Mouse (Mus musculus) hindbrain, embryonic 16.5 days (tissue): Measurements from ENCODE around the gene Nol3. TPM values are rescaled to one million over a fixed set of nuclear protein-coding genes. Genes with fewer than 3 reads are reported as not detected.

ENCODE experiments used
- ATAC-seq: fragments of 200-750 bp; cut with Nextera tagmentation; 2 replicates; pipeline ENCODE4 v1.8.0; 2017; ENCODE audit warnings: moderate TSS enrichment, moderate library complexity
- H3K27ac ChIP-seq: fragments of 300-500 bp; sonication (generic); 2 replicates; pipeline ENCODE4 v1.5.1; 2014; ENCODE audit warnings: low read depth, mild to moderate bottlenecking, control low read depth, low read length, moderate library complexity
- H3K27me3 ChIP-seq: fragments of 300-500 bp; sonication (generic); replicated peaks from 2 replicates; pipeline ENCODE4 v1.6.1; 2014; ENCODE audit warnings: low read length; ENCODE audit not compliant: control insufficient read depth, insufficient read depth
- H3K36me3 ChIP-seq: fragments of 300-500 bp; sonication (generic); 2 replicates; pipeline ENCODE4 v1.6.1; 2014; ENCODE audit warnings: mild to moderate bottlenecking, low read length, moderate library complexity, mixed read lengths; ENCODE audit not compliant: control insufficient read depth, insufficient read depth
- H3K4me1 ChIP-seq: fragments of 300-500 bp; sonication (generic); 2 replicates; pipeline ENCODE4 v1.6.1; 2014; ENCODE audit warnings: low read depth, low read length; ENCODE audit not compliant: control insufficient read depth, insufficient read depth
- H3K4me2 ChIP-seq: fragments of 300-500 bp; sonication (generic); 2 replicates; pipeline ENCODE4 v1.6.1; 2014; ENCODE audit warnings: mild to moderate bottlenecking, low read length, control low read depth, moderate library complexity
- H3K4me3 ChIP-seq: fragments of 300-500 bp; sonication (generic); 2 replicates; pipeline ENCODE4 v1.5.1; 2014; ENCODE audit warnings: mild to moderate bottlenecking, low read length, control low read depth, moderate library complexity
- H3K9ac ChIP-seq: fragments of 300-500 bp; sonication (generic); 2 replicates; pipeline ENCODE4 v1.6.1; 2014; ENCODE audit warnings: low read depth, mild to moderate bottlenecking, control low read depth, low read length, moderate library complexity
- H3K9me3 ChIP-seq: fragments of 300-500 bp; sonication (generic); 2 replicates; pipeline ENCODE4 v1.6.1; 2014; ENCODE audit warnings: mild to moderate bottlenecking, low read length, moderate library complexity; ENCODE audit not compliant: control insufficient read depth
- WGBS: fragments of 180-500 bp; shearing (Covaris S2); extraction: QIAGEN DNeasy Blood & Tissue Kit; methylation state at CpG from one replicate; pipeline ENCODE4 v1.1.7; 2014; 5-methylcytosine and 5-hydroxymethylcytosine counted together
- polyA plus RNA-seq: library from polyadenylated mRNA; unstranded; fragments of >200 nt; fragmentation: Nextera tagmentation; extraction: Ambion mirVana; gene quantifications from 2 replicates; pipeline ENCODE4 v1.2.1, GENCODE M21; 2015

The Nol3 gene
- polyA plus RNA-seq, 1 experiment from 2014 or later, result 6.2 TPM

DNA sequence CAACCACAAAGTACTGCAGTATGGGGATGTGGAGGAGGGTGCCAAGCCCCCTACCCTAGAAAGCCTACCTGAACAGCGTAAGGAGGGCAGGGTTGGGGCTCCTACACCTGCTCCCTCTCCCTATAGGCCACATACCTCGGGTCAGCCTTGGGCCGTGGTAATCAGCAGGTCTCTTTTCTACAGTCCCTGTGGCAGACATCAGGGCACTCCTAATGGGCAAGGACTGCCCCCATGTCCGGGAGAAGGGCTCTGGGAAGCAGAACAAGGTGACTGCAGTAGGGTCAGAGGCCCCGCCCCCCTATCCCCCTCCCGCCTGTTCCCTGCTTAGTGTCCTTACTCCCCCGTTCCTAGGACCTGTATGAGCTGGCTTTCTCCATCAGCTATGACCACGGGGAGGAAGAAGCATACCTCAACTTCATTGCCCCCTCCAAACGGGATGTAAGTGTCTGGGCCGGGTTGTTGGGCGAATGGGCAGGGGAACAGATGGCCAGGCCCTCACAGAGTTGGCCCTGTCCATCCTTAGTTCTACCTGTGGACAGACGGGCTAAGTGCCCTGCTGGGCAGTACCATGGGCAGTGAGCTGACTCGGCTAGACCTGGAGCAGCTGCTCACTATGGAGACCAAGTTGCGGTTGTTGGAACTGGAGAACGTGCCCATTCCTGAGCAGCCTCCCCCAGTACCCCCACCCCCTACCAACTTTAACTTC, 33.4 kb downstream of the Nol3 start:
- 82% methylated on average over 15 of the region's 15 CpGs for WGBS
- Histone ChIP-seq H3K9ac (no peak overlapping the region), H3K9me3 (no peaks in the 10 kb centered on the region), H3K4me3 (no peak overlapping the region), H3K4me1 (peaks cover 15% of the 10 kb centered on the region), H3K4me2 (no peak overlapping the region), H3K36me3 (peaks cover 22% of the 10 kb centered on the region), H3K27me3 (no peaks in the 10 kb centered on the region), H3K27ac (no peak overlapping the region)
- ATAC-seq, result no peak

GRCm38 (mm10) chr8:105310118-105310517, 34.2 kb downstream of the Nol3 start:
- Histone ChIP-seq H3K36me3 (peaks cover 19% of the 10 kb centered on the region), H3K27ac (no peak overlapping the region), H3K27me3 (no peaks in the 10 kb centered on the region), H3K9ac (no peak overlapping the region), H3K4me1 (peaks cover 9% of the 10 kb centered on the region), H3K9me3 (no peaks in the 10 kb centered on the region), H3K4me2 (no peak overlapping the region), H3K4me3 (no peak overlapping the region)
- WGBS, result 89% methylated on average over 8 of the region's 8 CpGs
- no peak for ATAC-seq

GRCm38 (mm10) chr8:105311718-105312117, 35.8 kb downstream of the Nol3 start:
- Histone ChIP-seq H3K4me3 (no peak overlapping the region), H3K36me3 (peaks cover 24% of the 10 kb centered on the region), H3K27me3 (no peaks in the 10 kb centered on the region), H3K27ac (no peak overlapping the region), H3K4me2 (no peak overlapping the region), H3K9me3 (no peaks in the 10 kb centered on the region), H3K9ac (no peak overlapping the region), H3K4me1 (no peaks in the 10 kb centered on the region)
- WGBS, result 90% methylated on average over 1 of the region's 1 CpGs
- no peak for ATAC-seq

- H3K9me3 ChIP-seq, result no peaks in the 10 kb centered on the region
- H3K4me1 ChIP-seq, result no peaks in the 10 kb centered on the region
- no peak overlapping the region for H3K9ac ChIP-seq
- H3K4me2 ChIP-seq, result no peak overlapping the region
- no peak overlapping the region for H3K4me3 ChIP-seq
- H3K27me3 ChIP-seq, result no peaks in the 10 kb centered on the region
- no peak overlapping the region for H3K27ac ChIP-seq
- H3K36me3 ChIP-seq, result peaks cover 19% of the 10 kb centered on the region
- WGBS, result 88% methylated on average over 8 of the region's 8 CpGs
- ATAC-seq, result no peak
Measured at GRCm38 (mm10) chr8:105312891-105313481, 37.0 kb downstream of the Nol3 start.

DNA sequence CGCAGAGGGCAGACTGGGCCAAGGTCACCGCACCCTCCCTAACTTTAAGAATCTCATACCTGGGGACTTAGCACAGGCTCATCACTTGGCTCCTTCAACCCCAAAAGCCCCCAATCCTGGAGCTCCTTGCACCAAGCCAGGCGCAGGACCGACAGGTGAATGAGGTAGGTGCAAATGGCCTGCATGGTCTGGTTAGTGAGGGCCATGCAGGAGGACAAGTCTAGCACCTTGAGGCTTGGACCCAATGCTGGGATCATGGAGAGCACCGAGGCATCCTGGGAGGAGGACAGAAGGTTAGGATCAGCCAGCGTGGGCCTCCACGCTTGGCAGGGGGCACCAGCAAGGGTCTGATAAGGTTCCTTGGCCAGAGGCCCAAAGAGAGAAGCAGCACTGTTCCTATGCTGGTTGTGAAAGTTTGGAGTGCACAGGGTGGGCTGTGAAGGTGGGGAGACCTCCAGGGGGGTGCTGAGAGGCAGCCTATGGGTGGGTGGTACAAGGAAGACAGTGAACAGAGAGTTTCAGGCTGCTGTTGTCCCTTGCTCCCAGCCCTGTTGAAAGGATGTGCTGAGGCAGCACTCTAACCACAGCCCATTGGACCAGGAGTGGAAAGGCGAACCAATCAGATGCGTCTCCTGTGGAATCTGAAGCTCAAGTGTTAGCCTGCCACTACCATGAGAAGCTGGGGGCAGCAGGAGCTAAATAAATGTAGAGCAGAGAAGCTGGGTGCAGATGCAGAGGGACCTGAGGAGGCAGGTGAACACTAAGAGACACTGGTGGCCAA, 37.9 kb downstream of the Nol3 start:
- H3K4me3 ChIP-seq, result no peak overlapping the region
- ATAC-seq, result no peak
- H3K4me1 ChIP-seq, result no peaks in the 10 kb centered on the region
- H3K9me3 ChIP-seq, result no peaks in the 10 kb centered on the region
- H3K4me2 ChIP-seq, result no peak overlapping the region
- H3K9ac ChIP-seq, result no peak overlapping the region
- H3K36me3 ChIP-seq, result peaks cover 19% of the 10 kb centered on the region
- WGBS, result 82% methylated on average over 9 of the region's 9 CpGs
- H3K27ac ChIP-seq, result no peak overlapping the region
- no peaks in the 10 kb centered on the region for H3K27me3 ChIP-seq

DNA sequence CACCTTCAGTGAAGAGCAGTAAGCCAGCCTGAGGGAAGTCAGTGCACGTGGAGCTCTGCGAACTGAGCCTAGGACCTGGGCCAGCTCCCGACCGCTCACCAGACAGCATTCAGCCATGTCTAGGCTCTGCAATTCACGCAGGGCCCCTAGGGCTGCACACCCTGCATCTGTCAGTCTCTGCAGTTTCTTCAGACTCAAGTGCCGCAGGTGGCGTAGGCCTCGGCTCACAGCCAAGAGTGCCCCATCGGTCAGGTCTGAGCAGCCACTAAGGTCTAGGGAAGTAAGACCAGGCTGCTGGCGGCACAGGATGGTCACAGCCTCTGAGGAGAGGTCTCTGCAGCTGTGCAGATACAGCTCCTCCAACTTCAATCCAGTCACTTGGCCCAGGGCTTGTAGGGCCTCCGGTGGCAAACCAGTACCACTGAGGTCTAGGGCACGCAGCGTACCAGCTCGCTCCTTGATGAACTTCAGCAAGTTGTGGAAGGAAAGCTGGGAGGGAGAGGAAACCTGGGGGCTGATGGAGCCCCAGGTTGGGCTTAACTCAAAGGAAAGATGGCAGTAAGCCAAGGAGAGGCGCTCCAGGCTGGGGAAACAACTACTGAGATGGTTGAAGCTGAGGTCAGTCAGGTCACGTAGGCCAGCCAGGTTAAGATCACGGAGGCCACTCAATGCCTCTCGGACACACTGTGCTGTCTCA, 39.3 kb downstream of the Nol3 start:
- no peaks in the 10 kb centered on the region for H3K27me3 ChIP-seq
- H3K4me1 ChIP-seq, result no peaks in the 10 kb centered on the region
- no peak for ATAC-seq
- WGBS, result 92% methylated on average over 18 of the region's 18 CpGs
- no peak overlapping the region for H3K4me2 ChIP-seq
- no peak overlapping the region for H3K27ac ChIP-seq
- no peaks in the 10 kb centered on the region for H3K9me3 ChIP-seq
- H3K36me3 ChIP-seq, result peaks cover 24% of the 10 kb centered on the region
- no peak overlapping the region for H3K4me3 ChIP-seq
- no peak overlapping the region for H3K9ac ChIP-seq

GRCm38 (mm10) chr8:105317941-105318340, 42.0 kb downstream of the Nol3 start:
- Histone ChIP-seq H3K36me3 (peaks cover 18% of the 10 kb centered on the region), H3K9me3 (no peaks in the 10 kb centered on the region), H3K4me2 (no peak overlapping the region), H3K9ac (no peak overlapping the region), H3K4me3 (no peak overlapping the region), H3K27ac (no peak overlapping the region), H3K4me1 (no peaks in the 10 kb centered on the region), H3K27me3 (no peaks in the 10 kb centered on the region)
- ATAC-seq, result no peak
- 67% methylated on average over 4 of the region's 4 CpGs for WGBS

GRCm38 (mm10) chr8:105318662-105319190, 42.8 kb downstream of the Nol3 start:
- Histone ChIP-seq H3K9me3 (no peaks in the 10 kb centered on the region), H3K4me3 (no peak overlapping the region), H3K27me3 (no peaks in the 10 kb centered on the region), H3K4me2 (no peak overlapping the region), H3K9ac (no peak overlapping the region), H3K36me3 (peaks cover 17% of the 10 kb centered on the region), H3K27ac (no peak overlapping the region), H3K4me1 (no peaks in the 10 kb centered on the region)
- no peak for ATAC-seq
- 85% methylated on average over 11 of the region's 11 CpGs for WGBS
